Mouse (Mus musculus) stomach, embryonic 14.5 days (tissue): ENCODE measurements around the gene Rhoh. TPM values are rescaled to one million over a fixed set of nuclear protein-coding genes. Genes with fewer than 3 reads are reported as not detected.

Experiments used
- ATAC-seq: fragments of 200-750 bp; cut with Nextera tagmentation; 2 replicates; pipeline ENCODE4 v1.8.0; 2017; ENCODE audit warnings: low read depth, moderate TSS enrichment; ENCODE audit not compliant: insufficient number of reproducible peaks, insufficient read depth, low FRiP score
- H3K27ac ChIP-seq: fragments of 300-500 bp; sonication (generic); 2 replicates; pipeline ENCODE4 v1.5.1; 2014; ENCODE audit warnings: mild to moderate bottlenecking, low read length, moderate library complexity, mixed read lengths
- H3K27me3 ChIP-seq: fragments of 300-500 bp; sonication (generic); 2 replicates; pipeline ENCODE4 v1.6.1; 2014; ENCODE audit warnings: low read length, control low read depth, mixed read lengths; ENCODE audit not compliant: control insufficient read depth, insufficient read depth
- H3K36me3 ChIP-seq: fragments of 300-500 bp; sonication (generic); 2 replicates; pipeline ENCODE4 v1.6.1; 2014; ENCODE audit warnings: mild to moderate bottlenecking, control low read depth, low read length, moderate library complexity, mixed read lengths; ENCODE audit not compliant: control insufficient read depth, insufficient read depth
- H3K4me1 ChIP-seq: fragments of 300-500 bp; sonication (generic); 2 replicates; pipeline ENCODE4 v1.6.1; 2014; ENCODE audit warnings: low read length, control low read depth, mixed read lengths; ENCODE audit not compliant: control insufficient read depth, insufficient read depth
- H3K4me2 ChIP-seq: fragments of 300-500 bp; sonication (generic); replicated peaks from 2 replicates; pipeline ENCODE4 v1.6.1; 2014; ENCODE audit warnings: low read depth, low read length, control low read depth
- H3K4me3 ChIP-seq: fragments of 300-500 bp; sonication (generic); 2 replicates; pipeline ENCODE4 v1.5.1; 2014; ENCODE audit warnings: low read depth, low read length, control low read depth
- H3K9ac ChIP-seq: fragments of 300-500 bp; sonication (generic); replicated peaks from 2 replicates; pipeline ENCODE4 v1.6.1; 2014; ENCODE audit warnings: low read depth, mild to moderate bottlenecking, control low read depth, low read length, moderate library complexity, mixed read lengths
- H3K9me3 ChIP-seq: fragments of 300-500 bp; sonication (generic); 2 replicates; pipeline ENCODE4 v1.6.1; 2016; ENCODE audit warnings: low read depth, low read length, control low read depth; ENCODE audit not compliant: control insufficient read depth
- WGBS: fragments of 180-500 bp; shearing (Covaris S2); extraction: QIAGEN DNeasy Blood & Tissue Kit; methylation state at CpG from one replicate; pipeline ENCODE4 v1.1.7; 2014; 5-methylcytosine and 5-hydroxymethylcytosine counted together
- polyA plus RNA-seq: library from polyadenylated mRNA; unstranded; fragments of >200 nt; fragmentation: Nextera tagmentation; extraction: Ambion mirVana; gene quantifications from 2 replicates; pipeline ENCODE4 v1.2.1, GENCODE M21; 2014

Rhoh gene
- polyA plus RNA-seq, 1 experiment from 2014 or later: 0.67 TPM

DNA sequence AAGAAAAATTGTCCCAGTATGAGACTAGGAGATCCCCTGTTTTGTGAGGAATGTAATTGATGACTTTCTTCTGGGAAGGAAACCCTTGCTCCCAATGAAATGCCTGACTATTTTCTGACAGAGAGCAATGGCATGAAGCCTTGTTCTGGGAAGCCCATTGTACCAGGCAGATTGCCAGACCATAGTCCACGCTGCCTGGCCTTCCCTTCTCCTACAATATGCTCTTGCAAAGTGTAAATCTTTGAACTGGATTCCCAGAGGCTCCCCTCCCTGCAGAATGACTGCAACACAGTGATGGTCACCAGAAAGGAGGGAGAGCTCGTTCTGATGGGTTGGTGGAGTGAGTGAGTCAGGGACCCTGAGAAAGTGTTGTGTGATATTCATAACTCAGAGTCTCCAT, 47.7 kb downstream of the Rhoh start:
- Histone ChIP-seq H3K4me1 (no peaks in the 10 kb centered on the region), H3K4me2 (no peak overlapping the region), H3K4me3 (no peak overlapping the region), H3K9me3 (peaks cover 13% of the 10 kb centered on the region; the same call in 1 of the 2 replicates), H3K27ac (no peak overlapping the region), H3K36me3 (no peaks in the 10 kb centered on the region), H3K9ac (no peak overlapping the region), H3K27me3 (no peaks in the 10 kb centered on the region)
- 56% methylated on average over 2 of the region's 2 CpGs for WGBS
- no peak for ATAC-seq

DNA sequence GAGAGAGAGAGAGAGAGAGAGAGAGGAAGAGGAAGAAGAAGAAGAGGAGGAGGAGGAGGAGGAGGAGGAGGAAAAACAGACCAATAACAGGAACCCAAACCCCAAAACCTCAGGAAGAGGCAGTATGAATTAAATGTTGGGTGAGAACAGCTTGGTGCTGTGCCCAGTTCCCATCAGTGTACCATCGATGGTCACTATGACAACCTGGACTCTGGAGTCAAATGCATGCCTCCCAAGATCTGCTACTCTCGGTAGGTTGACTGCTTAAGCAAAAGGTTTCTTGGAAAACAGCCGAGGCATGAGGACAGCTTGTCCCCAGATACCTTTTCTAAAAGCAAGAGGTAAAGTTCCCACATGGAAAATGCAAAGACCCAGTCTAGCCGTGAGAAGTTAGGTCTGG, 48.3 kb downstream of the Rhoh start:
- WGBS: 78% methylated on average over 4 of the region's 4 CpGs
- ATAC-seq: no peak
- Histone ChIP-seq H3K4me1 (no peaks in the 10 kb centered on the region), H3K36me3 (no peaks in the 10 kb centered on the region), H3K27ac (no peak overlapping the region), H3K4me3 (no peak overlapping the region), H3K4me2 (no peak overlapping the region), H3K27me3 (no peaks in the 10 kb centered on the region), H3K9ac (no peak overlapping the region), H3K9me3 (peaks cover 13% of the 10 kb centered on the region; the same call in 1 of the 2 replicates)

DNA sequence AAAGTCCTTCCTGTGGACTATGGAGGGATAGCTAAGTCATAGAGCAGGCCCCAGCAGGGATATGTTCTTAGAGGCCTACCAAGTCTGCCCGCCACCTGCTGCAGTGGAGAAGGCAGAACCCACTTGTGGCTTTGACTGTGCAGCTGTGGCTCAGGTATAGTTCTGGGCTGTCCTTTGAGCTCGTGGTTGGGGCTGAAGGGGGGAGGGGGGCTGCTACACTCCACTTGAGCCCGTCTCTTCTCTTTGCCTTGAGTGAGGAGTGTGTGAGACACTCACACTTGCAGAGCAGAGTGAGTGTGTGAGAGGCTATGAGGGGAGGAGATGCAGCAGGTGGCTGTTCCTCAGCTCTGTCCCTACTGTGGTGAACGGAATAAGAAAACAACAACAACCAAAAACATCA, 49.4 kb downstream of the Rhoh start:
- Histone ChIP-seq H3K27ac (no peak overlapping the region), H3K27me3 (no peaks in the 10 kb centered on the region), H3K4me1 (no peaks in the 10 kb centered on the region), H3K9ac (no peak overlapping the region), H3K36me3 (no peaks in the 10 kb centered on the region), H3K4me2 (no peak overlapping the region), H3K4me3 (no peak overlapping the region), H3K9me3 (peaks cover 5% of the 10 kb centered on the region; the same call in 1 of the 2 replicates)
- WGBS: 86% methylated on average over 4 of the region's 4 CpGs
- ATAC-seq: no peak

DNA sequence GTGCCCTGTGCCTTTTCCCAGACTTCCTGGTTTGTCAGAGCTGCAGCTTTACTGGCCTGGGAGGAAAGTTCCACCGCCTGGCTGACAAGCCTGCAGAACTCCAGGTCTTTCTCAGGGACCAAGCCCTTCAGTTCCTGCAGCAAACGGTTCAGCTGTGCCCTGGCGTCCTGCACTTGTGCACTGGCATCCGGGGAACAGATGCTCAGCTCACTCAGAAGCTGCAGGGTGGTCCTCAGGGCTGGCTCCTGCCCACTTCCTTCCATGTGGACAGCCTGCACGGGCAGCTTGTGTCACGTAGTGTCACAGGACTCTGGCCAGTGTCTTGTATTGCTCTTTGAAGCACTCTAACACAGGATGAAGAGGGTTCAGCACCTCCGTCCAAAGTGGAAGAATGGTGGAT, 50.7 kb downstream of the Rhoh start:
- Histone ChIP-seq H3K4me3 (no peak overlapping the region), H3K9me3 (no peaks in the 10 kb centered on the region), H3K27ac (no peak overlapping the region), H3K27me3 (no peaks in the 10 kb centered on the region), H3K9ac (no peak overlapping the region), H3K4me1 (no peaks in the 10 kb centered on the region), H3K36me3 (no peaks in the 10 kb centered on the region), H3K4me2 (no peak overlapping the region)
- WGBS: 79% methylated on average over 7 of the region's 7 CpGs
- no peak for ATAC-seq

DNA sequence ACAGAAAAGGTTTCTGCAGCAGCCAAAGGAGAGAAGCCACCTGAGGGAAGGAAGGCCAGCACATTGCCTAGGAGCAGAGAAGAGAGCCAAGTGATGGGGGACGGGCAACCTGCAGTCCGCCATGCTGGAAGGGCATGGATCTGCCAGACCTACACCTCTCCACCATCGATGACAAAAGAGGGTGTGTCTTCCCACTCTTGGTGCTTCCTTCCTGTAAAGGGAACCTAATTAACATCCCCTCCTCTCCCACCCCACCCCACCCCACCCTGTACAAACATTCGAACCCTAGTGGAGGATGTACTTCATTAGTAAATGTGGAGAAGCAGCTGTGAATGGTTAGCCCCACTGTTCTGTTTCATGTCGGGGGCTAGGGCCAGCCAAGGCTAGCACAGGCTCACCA, 51.2 kb downstream of the Rhoh start:
- Histone ChIP-seq H3K27ac (no peak overlapping the region), H3K9ac (no peak overlapping the region), H3K4me3 (no peak overlapping the region), H3K4me1 (no peaks in the 10 kb centered on the region), H3K36me3 (no peaks in the 10 kb centered on the region), H3K4me2 (no peak overlapping the region), H3K27me3 (no peaks in the 10 kb centered on the region), H3K9me3 (no peaks in the 10 kb centered on the region)
- no peak for ATAC-seq
- WGBS: 83% methylated on average over 5 of the region's 5 CpGs

DNA sequence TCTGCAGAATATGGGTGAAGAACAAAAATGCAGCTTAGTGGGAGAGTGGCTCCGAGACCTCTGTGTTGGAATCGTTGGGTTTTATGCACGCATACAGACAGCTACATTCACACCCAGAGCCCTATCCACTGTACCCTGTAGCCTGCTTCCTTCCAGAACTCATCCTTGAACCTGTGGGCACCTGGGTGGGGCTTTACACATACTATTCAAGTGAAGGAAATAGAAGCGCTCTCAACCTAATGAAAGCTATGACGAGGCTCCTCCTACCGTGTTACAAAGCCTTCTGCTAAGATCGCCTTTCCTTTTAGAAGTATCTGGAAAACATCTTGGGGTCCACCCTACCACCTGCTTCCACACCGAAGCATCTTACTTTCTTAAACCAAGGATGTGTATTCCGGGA, 52.1 kb downstream of the Rhoh start:
- no peak for ATAC-seq
- Histone ChIP-seq H3K36me3 (no peaks in the 10 kb centered on the region), H3K4me2 (no peak overlapping the region), H3K9me3 (no peaks in the 10 kb centered on the region), H3K9ac (no peak overlapping the region), H3K4me3 (no peak overlapping the region), H3K4me1 (no peaks in the 10 kb centered on the region), H3K27ac (no peak overlapping the region), H3K27me3 (no peaks in the 10 kb centered on the region)
- whole genome bisulfite sequencing: 89% methylated on average over 9 of the region's 9 CpGs

DNA sequence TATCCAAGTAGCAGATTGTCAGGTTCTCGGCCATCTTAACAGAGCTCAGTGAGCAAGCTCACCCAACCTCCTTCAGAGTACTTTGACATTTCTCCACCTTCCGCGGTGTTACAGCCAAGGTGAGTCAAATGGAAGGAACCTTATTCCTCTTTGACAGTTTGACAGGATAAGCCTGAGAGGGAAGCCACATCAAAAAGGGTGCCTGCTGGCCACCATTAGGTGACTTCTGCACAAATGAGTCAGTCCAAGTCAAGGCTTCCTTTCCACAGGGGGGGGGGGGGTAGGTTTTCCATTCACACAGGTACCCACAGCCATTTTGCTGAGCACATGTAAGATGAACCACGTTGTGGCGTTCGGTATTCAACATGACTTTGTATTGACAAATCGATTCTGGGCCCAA, 53.3 kb downstream of the Rhoh start:
- H3K4me1 ChIP-seq: no peaks in the 10 kb centered on the region
- H3K36me3 ChIP-seq: no peaks in the 10 kb centered on the region
- H3K4me3 ChIP-seq: no peak overlapping the region
- H3K27me3 ChIP-seq: no peaks in the 10 kb centered on the region
- H3K27ac ChIP-seq: no peak overlapping the region
- ATAC-seq: no peak
- H3K9me3 ChIP-seq: no peaks in the 10 kb centered on the region
- no peak overlapping the region for H3K9ac ChIP-seq
- H3K4me2 ChIP-seq: no peak overlapping the region
- WGBS: 92% methylated on average over 7 of the region's 7 CpGs

DNA sequence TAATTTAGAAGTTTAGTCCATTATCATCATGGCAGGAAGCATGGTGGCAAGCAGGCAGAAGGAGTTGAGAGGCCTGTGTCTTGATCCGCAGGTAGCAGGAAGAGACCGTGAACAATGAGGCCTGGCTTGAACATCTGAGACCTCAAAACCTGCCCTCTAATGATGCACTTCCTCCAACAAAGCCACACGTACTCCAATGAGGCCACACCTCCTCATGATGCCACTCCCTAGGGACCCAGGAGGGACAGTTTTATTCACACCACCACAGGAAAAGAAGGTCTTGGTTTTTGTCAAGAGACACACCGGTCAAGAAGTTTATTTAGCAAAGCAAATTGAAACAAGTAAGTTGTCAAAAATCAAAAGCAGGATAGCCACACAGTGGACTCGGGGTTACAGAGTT, 55.9 kb downstream of the Rhoh start:
- Histone ChIP-seq H3K9me3 (no peaks in the 10 kb centered on the region), H3K27ac (no peak overlapping the region), H3K4me1 (no peaks in the 10 kb centered on the region), H3K9ac (no peak overlapping the region), H3K4me3 (no peak overlapping the region), H3K4me2 (no peak overlapping the region), H3K27me3 (no peaks in the 10 kb centered on the region), H3K36me3 (no peaks in the 10 kb centered on the region)
- 88% methylated on average over 5 of the region's 5 CpGs for WGBS
- ATAC-seq: no peak

DNA sequence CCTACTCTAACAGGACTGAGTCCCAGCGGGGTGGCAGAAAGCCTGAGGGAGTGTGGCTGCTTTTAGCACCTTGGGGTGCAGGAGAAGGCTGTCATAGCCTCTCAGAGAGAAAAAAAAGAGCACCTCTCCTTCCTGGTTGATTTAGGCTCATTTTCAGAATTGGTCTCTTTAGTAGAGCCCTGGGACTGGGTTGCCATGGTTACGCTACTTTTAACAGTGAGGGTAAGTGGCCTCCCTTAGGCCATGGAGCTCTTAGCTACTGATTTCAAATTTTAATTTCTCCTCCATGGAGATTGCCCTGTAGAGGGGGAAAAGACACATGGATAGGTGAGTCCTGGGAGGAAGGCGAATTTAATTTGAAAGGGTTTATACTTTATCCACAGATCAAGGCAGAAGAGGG, 57.6 kb downstream of the Rhoh start:
- H3K36me3 ChIP-seq: no peaks in the 10 kb centered on the region
- no peak overlapping the region for H3K27ac ChIP-seq
- no peak for ATAC-seq
- no peaks in the 10 kb centered on the region for H3K4me1 ChIP-seq
- WGBS: 79% methylated on average over 3 of the region's 3 CpGs
- H3K9me3 ChIP-seq: no peaks in the 10 kb centered on the region
- H3K9ac ChIP-seq: no peak overlapping the region
- no peaks in the 10 kb centered on the region for H3K27me3 ChIP-seq
- H3K4me2 ChIP-seq: no peak overlapping the region
- H3K4me3 ChIP-seq: no peak overlapping the region
